Mouse (Mus musculus) liver, embryonic 16.5 days (tissue): ENCODE results near the gene Fkrp. TPM values are rescaled to one million over a fixed set of nuclear protein-coding genes. Genes with fewer than 3 reads are reported as not detected.

ENCODE experiments used
- ATAC-seq: fragments of 200-750 bp; cut with Nextera tagmentation; 2 replicates; pipeline ENCODE4 v1.8.0; 2017; ENCODE audit warnings: low read depth, mild to moderate bottlenecking, moderate number of reproducible peaks, moderate library complexity
- H3K27ac ChIP-seq: fragments of 300-500 bp; sonication (generic); 2 replicates; pipeline ENCODE4 v1.5.1; 2014; ENCODE audit warnings: mild to moderate bottlenecking, low read length
- H3K27me3 ChIP-seq: fragments of 300-500 bp; sonication (generic); 2 replicates; pipeline ENCODE4 v1.6.1; 2014; ENCODE audit warnings: low read depth, low read length, mixed read lengths; ENCODE audit not compliant: control insufficient read depth, insufficient read depth
- H3K36me3 ChIP-seq: fragments of 300-500 bp; sonication (generic); 2 replicates; pipeline ENCODE4 v1.6.1; 2014; ENCODE audit warnings: mild to moderate bottlenecking; ENCODE audit not compliant: control insufficient read depth, insufficient read depth
- H3K4me1 ChIP-seq: fragments of 300-500 bp; sonication (generic); 2 replicates; pipeline ENCODE4 v1.6.1; 2014; ENCODE audit warnings: low read depth, low read length, mixed read lengths; ENCODE audit not compliant: control insufficient read depth
- H3K4me2 ChIP-seq: fragments of 300-500 bp; sonication (generic); 2 replicates; pipeline ENCODE4 v1.6.1; 2014; ENCODE audit warnings: low read depth, low read length, mixed read lengths
- H3K4me3 ChIP-seq: fragments of 300-500 bp; sonication (generic); 2 replicates; pipeline ENCODE4 v1.5.1; 2014; ENCODE audit warnings: low read depth, mild to moderate bottlenecking, low read length
- H3K9ac ChIP-seq: fragments of 300-500 bp; sonication (generic); 2 replicates; pipeline ENCODE4 v1.6.1; 2014; ENCODE audit warnings: low read depth, low read length
- H3K9me3 ChIP-seq: fragments of 300-500 bp; sonication (generic); replicated peaks from 2 replicates; pipeline ENCODE4 v1.6.1; 2016; ENCODE audit warnings: low read length; ENCODE audit not compliant: control insufficient read depth
- WGBS: fragments of 180-500 bp; shearing (Covaris S2); extraction: QIAGEN DNeasy Blood & Tissue Kit; methylation state at CpG from one replicate; pipeline ENCODE4 v1.1.7; 2014; ENCODE audit not compliant: insufficient replicate concordance; 5-methylcytosine and 5-hydroxymethylcytosine counted together
- polyA plus RNA-seq: library from polyadenylated mRNA; unstranded; fragments of >200 nt; fragmentation: Nextera tagmentation; extraction: Ambion mirVana; gene quantifications from 2 replicates; pipeline ENCODE4 v1.2.1, GENCODE M21; 2015

The Fkrp gene
- 7.8 and 8.9 TPM in 2 replicates for polyA plus RNA-seq

DNA sequence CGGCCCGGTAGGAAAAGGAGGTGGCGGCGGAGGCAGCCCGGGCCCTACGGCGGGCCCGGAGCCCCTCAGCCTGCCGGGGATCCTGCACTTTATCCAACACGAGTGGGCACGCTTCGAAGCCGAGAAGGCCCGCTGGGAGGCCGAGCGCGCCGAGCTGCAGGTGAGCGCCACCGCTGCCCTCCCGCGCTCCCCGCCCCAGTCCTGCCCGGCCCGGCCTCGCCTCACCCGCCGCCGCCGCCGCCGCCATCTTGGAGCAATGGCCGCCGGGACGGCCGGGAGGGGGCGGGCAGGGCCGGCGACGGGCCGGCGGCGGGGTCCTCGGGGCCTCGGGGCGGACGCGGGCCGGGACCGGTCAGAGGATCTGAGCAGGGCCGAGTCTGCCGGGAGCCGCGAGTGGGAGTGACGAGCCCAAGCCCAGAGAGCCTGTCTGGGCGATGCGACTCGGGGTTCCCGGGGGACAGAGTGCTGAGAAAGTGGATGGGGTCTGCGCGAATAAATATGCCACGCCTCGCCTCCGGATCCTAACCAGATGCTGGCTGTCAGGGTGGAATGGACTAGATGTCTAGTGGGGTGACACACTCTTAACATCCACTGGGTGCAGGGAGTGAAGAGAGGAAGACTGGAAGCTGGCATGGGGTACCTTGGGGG is at the start of gene Fkrp:
Fkrp (minus strand) TSS at position 258 of the 648 bp plus-strand sequence.
- Histone ChIP-seq H3K4me2 (peak within 1 kb of the TSS; percentile 99), H3K4me3 (peak within 1 kb of the TSS; percentile 90), H3K27ac (peak within 1 kb of the TSS; percentile 91), H3K9me3 (no peaks in the 10 kb centered on the region), H3K4me1 (peaks cover 54% of the 10 kb centered on the region), H3K36me3 (no peaks in the 10 kb centered on the region), H3K9ac (peak within 1 kb of the TSS; percentile 97), H3K27me3 (peaks cover 8% of the 10 kb centered on the region)
- peak; percentile 74 for ATAC-seq
- under 1% methylated on average over 49 of the region's 64 CpGs for WGBS

DNA sequence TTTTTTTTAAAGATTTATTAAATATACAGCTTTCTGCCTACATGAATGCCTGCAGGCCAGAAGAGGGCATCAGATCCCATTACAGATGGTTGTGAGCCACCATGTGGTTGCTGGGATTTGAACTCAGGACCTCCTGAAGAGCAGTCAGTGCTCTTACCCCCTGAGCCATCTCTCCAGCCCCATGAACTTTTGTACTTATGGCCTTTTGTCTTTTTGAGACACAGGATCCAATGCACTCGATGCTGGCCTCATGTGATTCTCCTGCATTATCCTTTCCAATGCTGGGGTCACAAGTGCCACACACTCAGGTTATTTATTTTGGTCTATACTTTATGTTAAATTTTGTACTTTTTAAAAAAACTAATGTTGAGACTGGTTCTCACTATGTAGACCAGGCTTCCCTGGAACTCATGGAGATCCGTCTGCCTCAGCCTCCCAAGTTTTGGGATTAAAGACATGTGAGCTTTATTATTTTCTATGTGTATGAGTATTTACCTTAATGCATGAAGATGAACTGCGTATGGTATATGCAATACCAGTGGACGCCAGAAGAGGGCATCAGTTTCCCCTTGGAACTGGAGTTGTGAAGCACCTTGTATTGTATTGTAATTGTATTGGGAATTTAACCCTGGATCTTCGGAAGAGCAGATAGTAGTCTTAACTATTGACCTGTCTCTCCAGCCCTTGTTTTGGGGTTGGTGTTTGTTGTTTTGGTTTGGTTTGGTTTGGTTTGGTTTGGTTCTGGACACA is 43.5 kb upstream of the Fkrp start:
- H3K4me3 ChIP-seq: no peak overlapping the region
- peaks cover 4% of the 10 kb centered on the region for H3K36me3 ChIP-seq
- H3K27ac ChIP-seq: no peak overlapping the region
- 22% methylated on average over 5 of the region's 5 CpGs for WGBS
- H3K9me3 ChIP-seq: no peaks in the 10 kb centered on the region
- no peak overlapping the region for H3K9ac ChIP-seq
- ATAC-seq: no peak
- no peaks in the 10 kb centered on the region for H3K27me3 ChIP-seq
- no peak overlapping the region for H3K4me2 ChIP-seq
- H3K4me1 ChIP-seq: no peaks in the 10 kb centered on the region

DNA sequence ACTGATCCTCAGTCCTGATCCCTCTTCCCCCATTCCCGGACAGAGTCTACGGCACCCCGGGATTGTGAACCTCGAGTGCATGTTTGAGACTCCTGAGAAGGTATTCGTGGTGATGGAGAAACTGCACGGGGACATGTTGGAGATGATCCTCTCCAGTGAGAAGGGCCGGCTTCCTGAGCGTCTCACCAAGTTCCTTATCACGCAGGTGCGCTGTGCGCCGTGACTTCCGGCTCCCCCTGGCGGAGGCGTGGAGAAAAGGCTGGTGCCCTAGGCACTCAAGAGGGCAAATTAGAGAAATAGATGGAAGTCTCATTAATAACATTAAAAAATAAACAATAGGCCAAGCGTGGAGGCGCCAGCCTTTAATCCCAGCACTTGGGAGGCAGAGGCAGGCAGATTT is 41.8 kb upstream of the Fkrp start:
- no peak overlapping the region for H3K9ac ChIP-seq
- no peak for ATAC-seq
- H3K4me3 ChIP-seq: no peak overlapping the region
- H3K36me3 ChIP-seq: peaks cover 4% of the 10 kb centered on the region
- H3K27me3 ChIP-seq: no peaks in the 10 kb centered on the region
- no peak overlapping the region for H3K27ac ChIP-seq
- 37% methylated on average over 17 of the region's 17 CpGs for WGBS
- no peak overlapping the region for H3K4me2 ChIP-seq
- H3K9me3 ChIP-seq: no peaks in the 10 kb centered on the region
- H3K4me1 ChIP-seq: no peaks in the 10 kb centered on the region

DNA sequence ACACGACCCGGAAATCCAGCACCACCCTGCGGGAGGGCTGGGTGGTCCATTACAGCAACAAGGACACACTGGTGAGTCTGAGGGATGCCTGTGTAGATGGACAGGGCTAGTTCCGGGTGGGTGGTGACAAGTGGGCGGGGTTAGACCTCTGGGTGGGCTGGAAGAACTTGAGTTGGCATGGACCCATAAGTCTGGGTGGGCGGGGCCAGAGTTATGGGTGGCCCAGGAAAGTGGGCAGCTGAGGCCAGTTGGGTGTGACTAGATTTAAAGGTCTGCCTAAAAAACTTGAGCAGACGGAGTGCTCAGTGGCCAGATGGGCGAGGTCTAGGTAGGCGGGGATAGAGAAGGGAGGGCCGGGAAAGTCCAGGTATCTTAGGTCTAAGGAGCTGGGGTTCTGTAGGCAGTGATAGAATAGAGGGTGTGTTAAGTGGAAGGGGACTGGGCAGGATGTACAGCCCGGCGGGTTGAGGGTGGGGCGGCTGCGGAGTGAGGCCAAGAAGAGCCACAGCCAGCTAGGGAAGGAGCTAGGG is 36.8 kb upstream of the Fkrp start:
- ATAC-seq: no peak
- H3K4me1 ChIP-seq: peaks cover 3% of the 10 kb centered on the region; the same call in 1 of the 2 replicates
- H3K27ac ChIP-seq: no peak overlapping the region
- no peaks in the 10 kb centered on the region for H3K9me3 ChIP-seq
- no peak overlapping the region for H3K4me3 ChIP-seq
- H3K36me3 ChIP-seq: peaks cover 4% of the 10 kb centered on the region
- no peak overlapping the region for H3K9ac ChIP-seq
- H3K4me2 ChIP-seq: no peak overlapping the region
- H3K27me3 ChIP-seq: no peaks in the 10 kb centered on the region
- 73% methylated on average over 14 of the region's 14 CpGs for WGBS

DNA sequence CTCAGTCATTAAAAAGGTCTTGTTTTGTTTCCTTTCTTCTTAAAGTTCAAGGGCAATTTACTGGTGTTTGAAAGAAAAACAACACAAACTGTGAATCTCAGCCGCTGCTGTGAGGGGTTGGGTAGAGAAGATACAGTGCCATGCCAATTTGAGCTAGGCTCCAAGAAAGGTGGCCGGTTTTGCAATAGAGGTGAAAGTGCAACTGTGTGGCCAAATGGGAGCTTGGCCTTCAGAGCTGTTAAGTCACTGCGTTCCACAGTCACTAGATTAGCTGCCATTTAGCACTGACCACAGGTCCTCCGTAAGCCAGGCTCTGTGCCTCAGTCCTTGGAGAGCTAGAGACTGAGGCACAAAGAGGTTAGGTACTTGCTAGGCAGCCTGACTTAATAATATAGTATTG is 35.1 kb upstream of the Fkrp start:
- H3K36me3 ChIP-seq: peaks cover 4% of the 10 kb centered on the region
- no peaks in the 10 kb centered on the region for H3K27me3 ChIP-seq
- H3K27ac ChIP-seq: no peak overlapping the region
- peak; percentile 35; the same call in 1 of the 2 replicates for ATAC-seq
- H3K9ac ChIP-seq: no peak overlapping the region
- H3K4me2 ChIP-seq: no peak overlapping the region
- peaks cover 3% of the 10 kb centered on the region; the same call in 1 of the 2 replicates for H3K4me1 ChIP-seq
- WGBS: 71% methylated on average over 4 of the region's 4 CpGs
- H3K4me3 ChIP-seq: no peak overlapping the region
- no peaks in the 10 kb centered on the region for H3K9me3 ChIP-seq

DNA sequence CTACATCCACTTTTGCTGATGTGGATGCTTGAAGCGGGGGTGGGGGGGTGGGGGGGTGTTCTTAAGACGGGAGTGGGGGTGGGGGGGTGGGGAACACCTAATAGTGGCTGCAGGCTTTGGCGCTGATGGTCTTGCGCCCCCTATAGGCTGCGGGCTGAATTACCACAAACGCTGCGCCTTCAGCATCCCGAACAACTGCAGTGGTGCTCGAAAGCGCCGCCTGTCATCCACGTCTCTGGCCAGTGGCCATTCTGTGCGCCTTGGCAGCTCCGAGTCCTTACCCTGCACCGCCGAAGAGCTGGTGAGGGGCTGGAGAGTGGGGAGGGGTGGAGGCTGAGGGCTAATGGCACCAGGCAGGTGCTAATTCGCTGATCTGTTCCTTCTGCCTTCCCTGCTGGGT is 32.0 kb upstream of the Fkrp start:
- Histone ChIP-seq H3K4me3 (no peak overlapping the region), H3K27me3 (no peaks in the 10 kb centered on the region), H3K9me3 (no peaks in the 10 kb centered on the region), H3K9ac (no peak overlapping the region), H3K27ac (no peak overlapping the region), H3K36me3 (no peaks in the 10 kb centered on the region; the same call in 1 of the 2 replicates), H3K4me2 (no peak overlapping the region), H3K4me1 (peaks cover 26% of the 10 kb centered on the region)
- no peak for ATAC-seq
- 44% methylated on average over 17 of the region's 17 CpGs for WGBS

DNA sequence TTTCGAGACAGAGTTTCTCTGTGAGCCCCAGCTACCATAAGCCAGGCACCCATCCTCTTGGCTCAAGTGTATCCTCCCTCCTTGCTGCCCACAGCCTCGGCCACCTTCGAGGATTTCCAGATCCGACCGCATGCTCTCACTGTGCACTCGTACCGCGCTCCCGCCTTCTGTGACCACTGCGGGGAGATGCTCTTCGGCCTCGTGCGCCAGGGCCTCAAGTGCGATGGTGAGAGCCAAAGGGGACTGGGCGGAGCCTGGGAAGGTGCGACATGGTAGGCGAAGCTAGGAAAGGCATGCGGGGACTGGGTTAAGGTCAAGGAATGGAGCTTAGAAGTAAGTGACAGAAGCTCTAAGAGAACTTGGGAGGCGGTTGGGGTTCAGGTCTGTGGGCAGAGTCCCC is 31.0 kb upstream of the Fkrp start:
- Histone ChIP-seq H3K4me1 (peaks cover 31% of the 10 kb centered on the region), H3K9me3 (no peaks in the 10 kb centered on the region), H3K9ac (no peak overlapping the region), H3K36me3 (no peaks in the 10 kb centered on the region; the same call in 1 of the 2 replicates), H3K27ac (no peak overlapping the region), H3K4me3 (no peak overlapping the region), H3K27me3 (no peaks in the 10 kb centered on the region), H3K4me2 (no peak overlapping the region)
- ATAC-seq: no peak
- 82% methylated on average over 19 of the region's 19 CpGs for WGBS

DNA sequence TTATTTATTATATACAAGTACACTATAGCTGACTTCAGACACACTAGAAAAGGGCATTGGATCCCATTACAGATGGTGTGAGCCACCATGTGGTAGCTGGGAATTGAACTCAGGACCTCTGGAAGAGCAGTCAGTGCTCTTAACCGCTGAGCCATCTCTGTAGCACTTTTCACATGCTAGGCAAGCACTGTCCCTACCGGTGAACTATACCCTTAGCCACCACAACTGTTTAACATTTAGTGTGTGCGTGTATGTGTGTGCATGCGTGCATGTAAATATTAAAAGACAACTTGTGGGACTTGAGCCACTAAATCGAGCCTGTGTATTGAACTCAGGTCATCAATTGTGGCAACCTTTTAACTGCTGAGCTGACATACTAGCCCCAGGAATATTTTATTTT is 30.2 kb upstream of the Fkrp start:
- Histone ChIP-seq H3K9me3 (no peaks in the 10 kb centered on the region), H3K27me3 (no peaks in the 10 kb centered on the region), H3K4me1 (peaks cover 29% of the 10 kb centered on the region), H3K4me2 (no peak overlapping the region), H3K36me3 (no peaks in the 10 kb centered on the region; the same call in 1 of the 2 replicates), H3K9ac (no peak overlapping the region), H3K27ac (no peak overlapping the region), H3K4me3 (no peak overlapping the region)
- WGBS: 83% methylated on average over 5 of the region's 5 CpGs
- no peak for ATAC-seq

DNA sequence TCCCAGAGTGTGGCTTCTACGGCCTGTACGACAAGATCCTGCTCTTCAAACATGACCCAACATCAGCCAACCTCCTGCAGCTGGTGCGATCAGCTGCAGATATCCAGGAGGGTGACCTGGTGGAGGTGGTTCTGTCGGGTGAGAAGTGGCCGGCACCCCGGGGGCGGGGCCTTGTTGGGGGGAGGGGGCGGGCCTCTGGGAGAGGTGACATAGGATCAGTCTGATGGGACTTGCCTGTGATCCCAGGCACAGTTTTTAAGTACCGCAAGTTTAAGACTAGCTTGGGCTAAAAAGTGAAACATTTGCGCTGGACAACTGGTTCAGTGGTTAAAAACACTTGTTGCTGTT is 29.3 kb upstream of the Fkrp start:
- Histone ChIP-seq H3K36me3 (no peaks in the 10 kb centered on the region; the same call in 1 of the 2 replicates), H3K9ac (peak overlapping the region; percentile 65), H3K4me1 (peaks cover 33% of the 10 kb centered on the region), H3K4me3 (peak overlapping the region; percentile 78), H3K9me3 (no peaks in the 10 kb centered on the region), H3K27ac (peak overlapping the region; percentile 26; the same call in 1 of the 2 replicates), H3K4me2 (peak overlapping the region; percentile 98), H3K27me3 (no peaks in the 10 kb centered on the region)
- WGBS: 28% methylated on average over 10 of the region's 10 CpGs
- no peak for ATAC-seq
